Mouse (Mus musculus) heart, postnatal 36 days (tissue): ENCODE measurements around the gene Ddr1. TPM values are rescaled to one million over a fixed set of nuclear protein-coding genes. Genes with fewer than 3 reads are reported as not detected.

Experiments used
- DNase-seq, 2 experiments: peaks; one replicate each; pipeline ENCODE4 v3.0.0; 2021 to 2022
- intact Hi-C: fragments of 180-260 bp; cut with DNase I; formaldehyde crosslinking; loops from one replicate; pipeline ENCODE4 v1.15.1; 2025
- total RNA-seq, 2 experiments: library from RNA; stranded (reverse); gene quantifications; 2 replicates each; pipeline ENCODE4 v1.2.3; 2021

Ddr1 gene
- total RNA-seq, 2 experiments from 2014 or later = 29.3 to 37.4 TPM

- peak; percentile 93 to 96 for DNase-seq
- intact Hi-C loops = loop anchor here (1.0 to 5.0 kb wide), 3 partner anchors 19 to 138 kb away; no protein-coding TSS in a partner anchor
Measured at GRCm38 (mm10) chr17:35725286-35726232, 21.1 kb upstream of the Ddr1 start.

GRCm38 (mm10) chr17:35721676-35722075, 17.3 kb upstream of the Ddr1 start:
- intact Hi-C loops = no loop called here
- no peak for DNase-seq

GRCm38 (mm10) chr17:35720340-35720727, 15.9 kb upstream of the Ddr1 start:
- intact Hi-C loops = no loop called here
- DNase-seq = no peak

- DNase-seq = no peak
- intact Hi-C loops = no loop called here
Measured at GRCm38 (mm10) chr17:35719616-35720339, 15.4 kb upstream of the Ddr1 start.

GRCm38 (mm10) chr17:35717080-35717479, 12.7 kb upstream of the Ddr1 start:
- DNase-seq = no peak
- intact Hi-C loops = no loop called here

- no peak for DNase-seq
- intact Hi-C loops = no loop called here
Measured at GRCm38 (mm10) chr17:35716114-35716513, 11.7 kb upstream of the Ddr1 start.

GRCm38 (mm10) chr17:35710705-35711347, 6.4 kb upstream of the Ddr1 start:
- no peak for DNase-seq
- intact Hi-C loops = no loop called here

GRCm38 (mm10) chr17:35708611-35709010, 4.2 kb upstream of the Ddr1 start:
- intact Hi-C loops = no loop called here
- no peak for DNase-seq

GRCm38 (mm10) chr17:35707929-35708328, 3.5 kb upstream of the Ddr1 start:
- DNase-seq = no peak
- intact Hi-C loops = loop anchor here (2.0 kb wide), 1 partner anchor 17 kb away; no protein-coding TSS in a partner anchor

GRCm38 (mm10) chr17:35705836-35706235, 1.4 kb upstream of the Ddr1 start:
- no peak for DNase-seq
- intact Hi-C loops = loop anchor here (2.0 kb wide), 1 partner anchor 19 kb away; no protein-coding TSS in a partner anchor

GRCm38 (mm10) chr17:35703751-35704271, 610 bp downstream of the Ddr1 start:
- intact Hi-C loops = no loop called here
- no peak for DNase-seq

- intact Hi-C loops = no loop called here
- DNase-seq = no peak
Measured at GRCm38 (mm10) chr17:35703065-35703464, 1.4 kb downstream of the Ddr1 start.

GRCm38 (mm10) chr17:35702605-35703004, 1.8 kb downstream of the Ddr1 start:
- DNase-seq = no peak
- intact Hi-C loops = no loop called here

GRCm38 (mm10) chr17:35701978-35702461, 2.4 kb downstream of the Ddr1 start:
- intact Hi-C loops = no loop called here
- peak; percentile 34 to 50 for DNase-seq

GRCm38 (mm10) chr17:35701203-35701977, 3.0 kb downstream of the Ddr1 start:
- intact Hi-C loops = no loop called here
- peak; percentile 42 to 57 for DNase-seq

GRCm38 (mm10) chr17:35700371-35700961, 4.0 kb downstream of the Ddr1 start:
- DNase-seq = peak; percentile 79 to 87
- intact Hi-C loops = no loop called here

- intact Hi-C loops = no loop called here
- peak; percentile 70 to 80 for DNase-seq
Measured at GRCm38 (mm10) chr17:35699919-35700318, 4.5 kb downstream of the Ddr1 start.

- DNase-seq = no peak
- intact Hi-C loops = no loop called here
Measured at GRCm38 (mm10) chr17:35698501-35698883, 5.9 kb downstream of the Ddr1 start.

- peak; percentile 10 to 30 for DNase-seq
- intact Hi-C loops = no loop called here
Measured at GRCm38 (mm10) chr17:35697759-35698500, 6.5 kb downstream of the Ddr1 start.
